Mouse (Mus musculus) layer of hippocampus, postnatal 10 days (tissue): ENCODE data around the gene Mettl23. TPM values are rescaled to one million over a fixed set of nuclear protein-coding genes. Genes with fewer than 3 reads are reported as not detected.

Experiments used
- DNase-seq, 2 experiments: peaks; one replicate each; pipeline ENCODE4 v3.0.0; 2021; ENCODE audit warnings: low spot score in 2 of 2
- long read RNA-seq: library from polyadenylated mRNA; stranded (forward); transcript quantifications from one replicate; pipeline ENCODE4 v2.0.0, GENCODE M21; 2023
- total RNA-seq, 2 experiments: library from RNA; stranded (reverse); gene quantifications; 2 replicates each; pipeline ENCODE4 v1.2.3; 2021

Gene Mettl23
- total RNA-seq, result 10 to 100 TPM; 32.5 to 33.7 TPM
- long read RNA-seq, transcript Mettl23-201 (5 exons, 1,276 nt), result major isoform, 19 of 76 reads
- long read RNA-seq, partial matches to known transcripts, result 20 of 76 reads
- long read RNA-seq, other reads (novel, unspliced or antisense), result 33 of 76 reads

DNA sequence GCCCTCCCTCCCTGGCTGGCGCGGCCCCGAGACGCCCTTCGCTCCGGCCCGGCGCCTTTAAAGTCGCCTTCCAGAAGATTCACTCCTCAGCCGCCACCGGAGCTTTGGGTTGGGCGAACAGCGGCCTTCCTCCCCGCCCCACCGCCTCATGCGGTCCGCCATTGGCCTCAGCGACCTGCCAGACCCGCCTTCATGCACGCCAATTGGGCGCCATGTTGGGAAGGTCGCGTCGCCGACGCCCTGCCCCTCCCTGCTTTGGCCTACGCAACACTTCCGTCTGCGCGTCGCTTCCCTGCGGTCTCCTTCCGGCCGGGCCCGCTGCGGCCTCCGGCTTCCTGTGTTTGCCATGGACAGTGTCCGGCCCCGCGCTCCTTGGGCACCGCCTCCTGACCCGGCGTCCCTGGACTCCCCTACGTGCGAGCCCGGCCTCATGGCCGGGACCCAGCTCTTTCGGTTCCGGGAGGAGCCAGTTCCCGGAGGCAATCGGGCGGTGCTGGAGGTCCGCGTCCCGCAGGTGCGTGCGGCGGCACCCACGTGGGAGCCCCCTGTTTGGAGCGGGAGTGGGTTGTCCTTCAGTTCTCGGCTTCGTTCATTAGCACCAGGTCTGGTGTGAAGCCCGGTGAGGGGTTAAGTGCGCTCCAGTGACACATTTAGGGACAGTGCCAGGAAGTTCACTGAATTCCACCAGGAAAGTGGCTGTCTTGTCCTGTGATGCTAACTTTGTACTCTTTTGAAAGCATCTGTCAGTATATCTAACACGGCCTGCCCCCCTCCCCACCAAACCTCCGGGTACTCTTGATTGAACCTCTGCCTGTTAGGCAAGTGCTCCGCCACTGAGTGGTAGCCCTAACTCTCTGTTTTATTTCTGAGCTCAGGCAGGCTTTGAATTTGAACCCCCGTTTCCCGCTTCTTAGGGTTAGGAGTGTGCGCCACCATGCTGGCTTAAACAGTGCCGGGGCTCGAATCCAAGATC is at the start of gene Mettl23, which contains the start of gene Jmjd6:
Mettl23 (plus strand) TSS at position 18 of the 973 bp plus-strand sequence.
Jmjd6 (minus strand) TSS at position 189 of the 973 bp plus-strand sequence.
- peak; percentile 94 to 96 for DNase-seq

DNA sequence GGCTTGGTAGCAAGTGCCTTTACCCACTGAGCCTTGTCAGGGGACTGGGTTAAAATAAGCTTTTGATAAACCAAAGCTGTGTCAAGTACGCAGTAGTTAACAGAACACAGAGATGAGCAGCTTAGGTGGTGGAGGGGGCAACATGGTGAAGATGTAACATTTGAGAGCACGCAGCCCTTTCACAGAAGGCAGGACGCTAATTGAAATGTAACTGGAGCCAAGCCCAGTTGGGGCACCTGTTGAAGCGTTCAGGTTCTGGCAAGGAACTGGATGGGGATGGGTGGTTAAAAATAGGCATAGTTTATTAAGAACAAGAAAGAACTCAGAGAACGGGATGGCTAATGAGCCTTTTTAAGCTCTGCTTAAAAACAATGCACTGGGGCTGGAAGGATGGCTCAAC is 43.7 kb upstream of the Mettl23 start:
- DNase-seq, result peak; percentile 66

DNA sequence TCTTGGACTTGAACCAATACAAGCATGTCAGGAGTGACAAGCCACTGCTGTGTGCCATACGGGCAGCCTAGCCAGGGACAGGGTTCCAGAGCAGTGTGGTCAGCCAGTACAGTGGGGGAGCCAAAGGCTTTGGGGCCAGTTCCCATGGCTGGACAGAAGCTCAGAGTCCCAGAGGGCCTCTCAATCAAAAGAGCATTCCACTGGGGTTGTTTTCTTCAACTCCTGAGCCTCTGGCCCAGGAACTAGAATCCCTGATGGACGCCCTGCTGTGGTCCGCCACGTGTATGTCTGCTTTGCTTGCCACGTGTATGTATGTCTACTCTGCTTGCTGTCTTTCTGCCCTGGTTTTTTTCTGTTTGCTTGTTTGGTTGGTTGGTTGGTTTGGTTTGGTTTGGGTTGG is 42.0 kb upstream of the Mettl23 start:
- DNase-seq, result no peak

DNA sequence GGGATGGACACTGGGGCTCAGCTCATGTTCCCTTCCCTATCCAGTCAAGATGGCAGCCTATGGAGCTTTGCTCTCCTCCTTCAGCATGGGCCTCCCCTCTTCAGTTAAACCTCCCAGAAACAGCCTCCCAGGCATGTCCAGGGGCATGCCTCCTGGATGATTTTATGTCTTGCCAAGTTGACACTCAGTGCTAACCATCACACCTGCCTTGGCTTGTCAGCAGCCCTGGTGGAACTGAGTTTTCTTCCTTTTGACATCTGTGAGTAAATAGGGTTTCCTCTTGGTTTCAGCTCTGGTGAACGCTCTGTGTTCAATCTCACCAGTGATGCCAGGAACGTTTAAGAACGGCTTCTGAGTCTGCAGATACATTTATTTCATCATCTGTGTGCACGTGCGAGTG is 40.4 kb upstream of the Mettl23 start:
- DNase-seq, result no peak

DNA sequence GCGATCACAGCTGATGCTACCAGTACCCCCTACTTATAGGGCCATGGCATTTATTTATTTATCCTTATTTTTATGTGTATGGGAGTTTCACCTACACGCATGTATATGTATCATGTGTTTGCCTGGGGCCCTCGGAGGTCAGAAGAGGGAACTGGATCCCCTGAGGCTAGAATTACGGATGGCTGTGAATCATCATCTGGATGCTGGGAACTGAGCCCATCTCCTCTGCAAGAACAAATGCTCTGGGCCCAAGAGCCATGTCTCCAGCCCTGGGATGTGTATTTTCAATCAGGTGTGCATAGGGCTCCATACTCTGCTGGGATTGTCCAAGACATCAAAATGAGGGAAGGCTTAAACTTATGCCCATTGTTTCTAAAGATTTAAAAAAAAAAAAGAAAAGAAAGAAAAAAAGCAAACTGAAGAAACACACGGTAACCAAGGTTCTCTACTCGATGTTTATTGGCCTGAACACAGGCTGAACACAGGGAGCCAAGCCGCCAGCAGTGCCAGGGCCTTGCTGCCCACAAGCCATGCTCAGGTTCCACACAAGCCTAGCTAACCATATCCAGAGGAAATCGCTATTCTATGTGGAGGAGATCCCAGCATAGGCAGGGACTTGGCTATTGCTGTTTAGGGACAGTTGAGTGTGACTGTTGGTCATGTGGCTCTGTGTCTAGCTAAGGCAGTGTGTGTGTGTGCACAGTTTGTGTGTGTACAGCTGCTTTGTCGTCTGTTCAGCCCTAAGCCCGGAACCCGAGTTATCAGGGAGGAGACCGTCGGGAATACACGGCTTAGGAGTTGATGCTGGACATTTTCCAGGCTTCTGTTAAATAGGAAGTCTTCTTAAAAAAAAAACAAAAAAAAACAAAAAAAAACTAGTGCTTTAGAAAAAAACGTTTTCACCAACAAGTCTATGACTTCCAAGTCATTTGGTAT is 36.7 kb upstream of the Mettl23 start:
- DNase-seq, result no peak

DNA sequence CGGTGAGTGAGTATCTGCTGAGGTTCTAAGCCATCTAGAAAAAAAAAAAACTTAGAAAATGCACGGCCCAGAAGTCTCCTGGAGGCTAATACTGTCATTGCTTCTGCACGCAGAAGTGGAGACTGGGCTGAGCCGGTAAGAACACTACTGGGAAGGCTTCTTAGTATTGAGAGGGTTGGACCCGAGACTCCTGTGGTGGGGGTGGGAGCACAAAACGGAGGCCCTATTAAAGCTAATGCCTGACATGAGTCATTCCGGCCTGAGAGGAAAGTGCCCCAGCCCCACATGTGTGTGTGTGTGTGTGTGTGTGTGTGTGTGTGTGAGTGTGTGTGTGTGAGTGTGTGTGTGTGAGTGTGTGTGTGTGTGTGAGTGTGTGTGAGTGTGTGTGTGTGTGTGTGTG is 36.0 kb upstream of the Mettl23 start:
- no peak for DNase-seq

DNA sequence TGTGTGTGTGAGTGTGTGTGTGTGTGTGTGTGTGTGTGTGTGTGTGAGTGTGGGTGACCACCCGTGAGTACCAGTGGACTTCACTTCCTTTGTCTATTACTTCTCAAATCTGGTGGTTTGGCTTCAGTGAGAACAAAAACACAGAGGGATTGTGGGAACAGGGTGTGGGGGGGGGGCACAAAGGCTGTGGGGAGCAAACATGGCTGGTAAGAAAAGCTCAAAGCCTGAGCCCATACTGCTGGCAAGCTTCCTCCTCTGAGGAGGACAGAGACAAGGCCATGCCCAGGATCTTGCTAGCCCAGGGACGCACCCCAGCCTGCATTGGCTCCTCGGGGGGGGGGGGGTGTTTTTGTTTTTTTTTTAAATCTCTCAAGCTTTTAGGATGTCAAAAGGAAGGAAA is 35.6 kb upstream of the Mettl23 start:
- no peak for DNase-seq

DNA sequence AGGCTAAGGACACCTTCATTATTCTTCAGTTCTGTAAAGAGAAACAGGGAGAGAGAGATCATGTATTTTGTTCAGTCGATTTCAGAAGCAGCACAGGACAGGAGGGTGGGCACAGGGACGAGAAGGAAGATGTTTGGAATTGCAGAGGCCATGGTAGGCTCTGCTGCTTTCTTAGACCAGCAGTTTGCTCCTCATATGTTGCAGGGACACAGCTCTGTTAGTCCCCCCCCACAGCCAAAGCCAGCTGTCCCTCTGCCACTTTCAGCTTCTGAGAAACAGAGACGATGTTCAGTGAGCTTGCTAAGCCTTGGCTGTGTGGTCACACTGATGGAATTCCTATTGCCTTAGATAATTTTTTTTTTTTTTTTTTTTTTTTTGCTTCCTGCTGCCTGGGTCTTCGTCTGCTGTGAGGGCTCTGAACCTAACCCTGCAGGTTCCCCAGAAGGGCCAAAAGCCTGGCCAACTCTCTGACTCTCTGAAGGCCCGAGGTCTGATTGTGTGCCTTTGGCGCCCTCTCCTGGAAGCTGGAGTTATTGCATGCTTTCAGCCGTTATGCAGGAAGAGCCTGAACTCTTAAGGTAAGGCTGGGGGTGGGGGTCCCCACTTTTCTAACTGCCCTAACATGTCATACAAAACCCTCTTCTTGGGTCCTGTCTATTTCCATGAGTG is 35.0 kb upstream of the Mettl23 start:
- peak; percentile 92 to 93 for DNase-seq

DNA sequence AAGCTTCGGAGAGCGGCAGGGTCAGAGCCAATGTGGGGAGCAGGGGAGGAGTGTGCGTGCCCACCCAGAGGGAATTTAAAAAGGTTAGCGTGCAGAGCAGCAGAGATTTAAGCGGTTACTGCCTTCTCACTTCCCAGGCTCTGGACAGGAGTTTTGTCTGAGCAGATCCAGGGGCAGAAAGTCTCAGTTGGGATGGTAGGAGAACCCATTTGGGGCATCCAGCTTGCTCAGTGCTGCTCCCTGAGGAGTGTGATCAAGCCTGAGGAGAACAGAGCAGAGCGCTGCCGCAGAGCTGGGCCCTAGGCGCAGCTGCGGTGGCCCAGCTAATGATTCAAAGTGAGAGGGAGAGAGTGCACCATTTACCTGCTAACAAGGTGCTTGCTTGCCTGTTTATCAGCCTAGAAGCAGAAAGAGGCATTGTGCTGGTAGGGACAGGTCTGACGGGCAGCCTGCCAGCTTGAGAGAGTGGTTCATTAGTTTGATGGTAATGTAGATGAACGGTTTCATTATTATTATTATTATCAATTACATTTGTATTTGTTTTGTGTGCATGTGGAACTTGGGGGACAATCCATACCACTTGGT is 34.2 kb upstream of the Mettl23 start:
- no peak for DNase-seq

DNA sequence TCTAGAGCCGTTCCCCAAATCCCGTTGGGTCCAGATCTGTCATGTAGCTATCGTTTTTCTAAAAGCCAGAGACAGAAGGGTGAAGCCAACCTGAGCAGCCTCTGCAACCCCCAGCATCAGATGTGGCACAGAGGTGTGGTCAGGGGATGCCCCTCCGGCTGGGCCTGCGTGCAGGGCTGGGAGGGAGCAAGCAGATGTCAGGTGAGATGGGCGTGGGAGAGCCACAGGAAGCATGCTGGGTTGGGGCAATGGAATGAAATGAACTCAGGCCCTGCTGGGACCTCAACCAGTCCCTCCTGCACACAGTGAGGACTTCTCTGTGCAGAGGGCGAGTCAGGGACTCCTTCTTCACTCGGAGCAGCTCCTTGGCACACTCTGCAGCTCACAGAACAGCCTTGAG is 33.6 kb upstream of the Mettl23 start:
- DNase-seq, result no peak

DNA sequence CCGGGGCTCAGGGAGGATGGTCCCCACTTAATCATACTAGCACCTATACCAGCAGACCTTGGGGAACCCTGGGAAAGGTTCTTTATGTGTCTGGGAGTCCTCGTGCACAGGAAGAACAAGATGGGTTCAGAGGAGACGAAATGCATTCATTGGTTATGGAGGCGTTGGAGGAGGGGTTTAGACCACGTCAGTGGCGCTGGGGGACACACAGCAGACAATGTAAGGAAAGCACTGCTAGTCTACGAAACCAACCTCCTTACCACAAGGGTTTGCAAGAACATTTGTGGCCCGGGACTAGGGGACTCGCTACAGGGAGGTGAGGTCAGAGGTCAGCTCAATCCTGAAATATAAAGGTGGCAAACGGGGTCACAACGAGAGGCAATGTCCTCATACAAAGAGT is 32.5 kb upstream of the Mettl23 start:
- DNase-seq, result no peak

DNA sequence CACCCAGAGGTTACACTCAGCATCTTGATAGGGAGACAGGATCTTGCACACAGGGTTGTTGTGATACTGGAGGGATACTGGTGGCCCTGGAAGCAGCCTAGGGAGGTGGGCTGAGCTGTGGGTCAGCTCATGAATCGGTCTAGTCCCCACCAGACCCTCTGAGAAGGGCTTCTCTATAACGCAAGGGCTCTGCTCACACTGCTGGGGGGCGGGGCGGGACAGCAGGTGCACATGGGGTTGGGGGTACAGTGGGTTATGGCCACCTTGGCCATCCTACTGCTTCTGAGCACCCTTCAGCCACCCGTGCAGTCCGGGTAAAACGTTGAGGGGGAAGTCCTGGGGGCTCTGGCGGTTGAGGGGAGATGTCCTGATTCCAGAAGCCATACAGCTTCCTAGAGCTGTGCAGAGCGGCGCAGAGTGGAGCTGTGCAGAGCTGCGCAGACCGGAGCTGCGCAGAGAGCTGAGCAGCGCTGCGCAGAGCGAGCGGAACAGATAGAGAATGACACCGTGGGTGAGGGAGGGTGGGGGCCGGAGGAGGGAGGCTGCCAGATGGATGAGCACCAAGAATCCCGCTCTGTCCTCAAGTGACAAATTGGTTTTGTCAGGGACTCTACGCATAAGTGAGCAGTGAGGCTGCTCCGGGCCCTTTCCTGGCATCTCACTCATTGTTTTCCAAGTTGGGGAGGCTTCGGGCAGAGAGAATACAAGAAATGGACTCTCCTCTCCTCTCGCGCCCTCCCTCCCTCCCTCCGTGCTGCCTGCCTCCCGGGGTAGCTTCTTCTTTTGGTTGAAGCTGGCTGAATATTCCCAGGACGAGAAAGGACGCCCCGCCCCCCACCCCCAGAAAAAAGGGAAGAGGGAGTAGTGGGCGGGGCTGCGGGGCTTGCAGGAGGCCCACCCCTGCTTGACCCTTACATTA is 31.8 kb upstream of the Mettl23 start:
- DNase-seq, result peak; percentile 73 to 78

DNA sequence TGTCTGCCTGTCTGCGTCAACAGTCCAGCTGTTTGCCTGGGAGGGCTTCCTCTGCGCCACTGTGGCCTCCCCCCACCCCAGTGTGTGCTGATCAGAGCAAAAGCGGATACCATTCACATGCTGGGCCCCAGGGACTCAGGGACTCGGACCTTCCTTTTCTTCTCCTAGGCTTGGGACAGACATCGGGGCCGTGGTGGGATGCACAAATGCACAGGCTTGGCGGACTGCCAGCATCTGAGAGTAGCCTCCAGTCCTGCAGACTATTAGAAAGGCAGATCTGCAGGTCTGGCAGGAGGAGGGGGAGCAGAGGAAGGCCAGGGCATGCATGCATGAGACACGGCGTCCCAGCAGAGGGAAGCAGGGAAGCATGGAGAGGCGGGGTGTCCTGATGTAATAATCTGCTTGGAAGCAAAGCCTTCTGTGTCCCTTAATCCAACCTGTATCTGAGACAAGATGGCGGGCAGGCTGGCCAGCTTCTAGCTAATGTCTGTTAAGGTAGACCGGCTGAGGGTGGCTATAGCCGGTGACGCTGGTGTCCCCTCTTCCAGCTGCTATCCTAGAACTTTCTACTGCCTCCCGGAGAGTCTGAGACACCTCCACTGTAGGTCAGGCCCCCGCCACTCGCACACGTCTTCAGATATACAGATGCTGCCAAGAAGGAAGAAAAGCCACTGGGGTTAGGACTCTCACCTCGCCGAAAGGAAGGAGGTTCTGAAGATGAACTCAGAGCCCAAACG is 30.1 kb upstream of the Mettl23 start:
- no peak for DNase-seq

DNA sequence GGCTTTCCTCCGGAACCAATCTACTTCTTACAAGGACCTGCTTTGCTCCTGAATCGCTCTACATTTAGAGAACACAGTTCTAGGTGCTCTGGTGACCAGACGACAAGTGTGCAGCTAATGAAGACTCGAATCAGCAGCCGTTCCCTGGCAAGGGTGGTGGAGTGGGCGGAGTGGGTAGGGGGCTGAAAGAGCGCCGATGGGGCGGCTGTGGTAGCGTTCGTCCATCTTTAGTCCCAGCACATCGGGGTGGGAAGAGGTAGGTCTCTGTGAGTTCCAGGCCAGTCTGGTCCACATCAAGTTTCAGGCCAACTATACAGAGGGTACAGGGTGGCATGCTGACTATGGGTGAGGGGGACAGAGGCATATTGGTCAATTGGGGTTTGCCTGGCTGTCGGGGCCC is 29.5 kb upstream of the Mettl23 start:
- DNase-seq, result no peak

DNA sequence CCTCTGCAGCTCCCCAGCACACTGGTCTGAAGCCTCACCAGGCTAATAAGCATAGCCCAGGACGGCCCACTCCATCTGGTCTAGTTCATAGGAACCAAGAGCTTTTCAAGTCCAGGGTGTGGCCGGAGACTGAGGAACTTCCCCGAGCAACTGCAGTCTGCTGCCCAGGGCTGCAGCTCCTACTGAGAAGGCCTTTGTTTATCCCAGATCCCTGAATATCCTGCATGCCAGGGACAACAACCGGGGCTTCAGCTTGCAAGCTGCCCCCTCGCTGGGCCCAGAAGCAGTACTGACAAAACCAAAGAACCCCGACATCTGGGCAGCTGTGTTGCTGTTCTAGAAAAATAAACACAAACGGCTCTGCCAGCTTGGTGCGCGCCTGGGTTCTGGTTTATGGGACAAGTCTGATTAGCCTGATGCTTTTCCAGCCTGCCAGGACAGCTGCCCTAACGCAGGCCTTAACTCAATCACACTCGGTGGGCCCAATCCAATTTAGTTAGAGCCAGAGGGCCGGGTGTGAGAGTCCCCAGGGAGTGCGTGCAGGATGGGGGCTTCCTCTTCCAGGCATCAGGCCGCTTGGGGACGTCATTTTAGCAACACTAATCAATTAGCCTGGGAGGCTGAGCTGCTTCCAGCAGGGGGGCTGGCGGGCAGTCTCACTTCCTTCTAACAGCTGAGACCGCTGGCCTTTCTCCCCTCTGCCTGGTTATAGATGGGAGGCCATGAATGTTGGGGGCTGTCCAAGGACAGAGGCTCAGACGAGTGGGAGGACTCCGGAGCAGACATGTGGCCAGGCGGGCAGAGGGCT is 28.8 kb upstream of the Mettl23 start:
- peak; percentile 50 to 52 for DNase-seq

DNA sequence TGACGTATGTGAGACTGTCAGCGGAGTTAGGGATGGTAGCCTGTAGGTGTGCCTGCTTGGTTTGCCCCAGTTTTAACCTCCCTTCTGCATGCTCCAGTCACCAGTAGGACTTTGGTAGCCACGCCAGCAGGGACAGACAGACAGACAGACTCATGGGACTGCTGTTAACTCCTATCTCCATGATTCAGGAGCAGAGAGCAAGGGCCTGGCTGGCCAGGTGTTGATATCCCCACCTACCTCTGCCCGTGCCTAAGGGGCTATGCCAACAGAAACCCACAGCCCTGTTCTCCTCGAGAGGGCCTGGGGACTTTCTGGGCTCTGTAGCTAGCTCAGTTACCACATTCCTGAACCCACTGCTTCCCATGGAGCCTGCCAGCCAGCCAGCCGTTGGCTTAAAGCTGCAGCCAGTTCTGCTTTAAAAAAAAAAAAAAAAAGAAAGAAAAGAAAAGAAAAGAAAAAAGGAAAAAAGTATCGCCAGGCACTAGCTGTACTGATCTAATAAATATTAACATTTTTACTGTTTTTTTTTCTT is 28.1 kb upstream of the Mettl23 start:
- no peak for DNase-seq

DNA sequence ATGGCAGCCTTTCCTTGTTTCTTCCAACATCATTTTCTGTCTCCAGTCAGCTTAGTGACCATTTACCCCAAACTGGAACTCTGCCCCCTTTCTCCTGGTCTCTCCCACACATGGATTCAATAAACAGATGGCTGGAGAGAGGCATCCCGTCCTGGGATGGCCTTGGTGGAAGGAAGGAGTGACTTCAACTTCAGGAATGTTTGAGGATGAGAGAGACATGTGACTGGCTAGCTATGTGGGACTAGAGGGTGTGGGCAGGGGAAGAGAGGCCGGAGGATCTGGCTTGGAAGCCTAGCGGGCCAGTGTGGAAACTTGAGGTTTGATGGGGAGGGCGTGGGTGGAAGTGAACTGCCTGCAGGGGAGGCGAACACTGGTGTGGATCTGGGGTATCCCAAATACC is 26.3 kb upstream of the Mettl23 start:
- no peak for DNase-seq

DNA sequence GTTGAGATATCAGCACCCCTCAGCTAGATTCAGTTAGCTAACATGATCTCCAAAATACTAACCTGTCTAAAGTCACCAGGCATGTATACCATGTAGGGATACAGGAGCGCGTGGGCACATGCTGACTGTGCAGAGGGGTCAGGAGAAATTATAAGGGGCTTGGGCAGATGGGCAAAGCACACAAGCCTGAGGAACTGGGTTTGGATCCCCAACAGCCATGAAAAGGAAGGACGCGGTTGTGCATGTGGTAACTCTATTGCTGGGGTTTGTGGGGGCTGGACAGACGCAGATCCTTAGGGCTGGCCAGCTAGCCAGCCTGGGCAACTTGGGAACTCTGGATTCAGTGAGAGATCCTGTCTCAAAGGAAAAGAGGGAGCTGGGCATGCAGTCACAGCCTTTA is 25.5 kb upstream of the Mettl23 start:
- no peak for DNase-seq
